Mouse (Mus musculus) hindbrain, postnatal 0 days (tissue): ENCODE measurements around the gene Kars. TPM values are rescaled to one million over a fixed set of nuclear protein-coding genes. Genes with fewer than 3 reads are reported as not detected.

ENCODE experiments used
- ATAC-seq: fragments of 200-750 bp; cut with Nextera tagmentation; 2 replicates; pipeline ENCODE4 v1.8.0; 2017; ENCODE audit warnings: mild to moderate bottlenecking, moderate TSS enrichment, moderate library complexity
- DNase-seq: peaks from one replicate; pipeline ENCODE4 v3.0.0-alpha.2; 2015; ENCODE audit warnings: low spot score
- H3K27ac ChIP-seq: fragments of 300-500 bp; sonication (generic); 2 replicates; pipeline ENCODE4 v1.5.1; 2014; ENCODE audit warnings: mild to moderate bottlenecking
- H3K27me3 ChIP-seq: fragments of 300-500 bp; sonication (generic); 2 replicates; pipeline ENCODE4 v1.6.1; 2014; ENCODE audit warnings: low read length, mixed read lengths; ENCODE audit not compliant: insufficient read depth
- H3K36me3 ChIP-seq: fragments of 300-500 bp; sonication (generic); 2 replicates; pipeline ENCODE4 v1.6.1; 2014; ENCODE audit warnings: low read length, mixed read lengths; ENCODE audit not compliant: insufficient read depth
- H3K4me1 ChIP-seq: fragments of 300-500 bp; sonication (generic); 2 replicates; pipeline ENCODE4 v1.6.1; 2014; ENCODE audit warnings: antibody characterized with exemption, low read length, mixed read lengths; ENCODE audit not compliant: insufficient read depth
- H3K4me2 ChIP-seq: fragments of 300-500 bp; sonication (generic); 2 replicates; pipeline ENCODE4 v1.6.1; 2014; ENCODE audit warnings: low read depth, mild to moderate bottlenecking, low read length, moderate library complexity, mixed read lengths
- H3K4me3 ChIP-seq: fragments of 300-500 bp; sonication (generic); 2 replicates; pipeline ENCODE4 v1.5.1; 2014; ENCODE audit warnings: low read length
- H3K9ac ChIP-seq: fragments of 300-500 bp; sonication (generic); replicated peaks from 2 replicates; pipeline ENCODE4 v1.6.1; 2014; ENCODE audit warnings: mild to moderate bottlenecking, low read length, moderate library complexity, mixed read lengths
- H3K9me3 ChIP-seq: fragments of 300-500 bp; sonication (generic); 2 replicates; pipeline ENCODE4 v1.6.1; 2016; ENCODE audit warnings: low read length, mixed read lengths
- CTCF ChIP-seq: IDR thresholded peaks from 2 replicates; pipeline ENCODE4 v1.5.1; 2016; ENCODE audit warnings: antibody characterized with exemption, control low read depth, low read depth
- WGBS: fragments of 180-500 bp; shearing (Covaris S2); extraction: QIAGEN DNeasy Blood & Tissue Kit; methylation state at CpG from one replicate; pipeline ENCODE4 v1.1.7; 2014; 5-methylcytosine and 5-hydroxymethylcytosine counted together
- polyA plus RNA-seq: library from polyadenylated mRNA; unstranded; fragments of >200 nt; fragmentation: Nextera tagmentation; extraction: Ambion mirVana; gene quantifications from 2 replicates; pipeline ENCODE4 v1.2.1, GENCODE M21; 2015
- total RNA-seq: library from RNA; depleted of rRNA; stranded (reverse); fragments of >200 nt; gene quantifications from 2 replicates; pipeline ENCODE4 v1.2.3, GENCODE M21; 2014

Gene Kars
- total and polyA plus RNA-seq, 2 experiments from 2014 or later: 106 to 162 TPM

- H3K4me3 ChIP-seq: no peak overlapping the region
- no peak for TF ChIP-seq CTCF
- 81% methylated on average over 1 of the region's 1 CpGs for WGBS
- ATAC-seq (no peak), DNase-seq (no peak)
- no peak overlapping the region for H3K27ac ChIP-seq
- H3K9ac ChIP-seq: no peak overlapping the region
- H3K4me2 ChIP-seq: no peak overlapping the region
- H3K27me3 ChIP-seq: no peaks in the 10 kb centered on the region
- H3K4me1 ChIP-seq: no peaks in the 10 kb centered on the region
- H3K36me3 ChIP-seq: no peaks in the 10 kb centered on the region
- no peaks in the 10 kb centered on the region for H3K9me3 ChIP-seq
Measured at GRCm38 (mm10) chr8:111962589-111962988, 48.5 kb downstream of the Kars start.

DNA sequence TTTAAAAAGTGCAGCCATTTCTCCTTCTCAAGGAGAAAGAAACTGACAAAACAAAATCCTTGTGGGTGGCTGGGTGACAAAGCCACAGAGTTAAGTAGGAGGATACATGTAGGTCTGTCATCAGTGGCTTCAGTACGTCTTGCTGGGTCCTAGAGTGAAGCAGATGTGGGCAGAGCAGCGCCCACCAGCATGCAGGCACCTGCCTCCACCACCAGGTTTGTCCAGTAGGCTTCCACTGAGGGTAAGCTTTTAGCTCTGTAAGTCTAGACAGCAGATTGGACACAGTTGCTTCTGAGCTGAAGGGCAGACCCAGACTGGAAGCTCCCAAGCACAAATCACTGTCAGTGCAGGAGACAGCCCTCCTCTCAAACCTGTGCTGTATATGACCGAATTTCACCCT is 49.8 kb downstream of the Kars start:
- Histone ChIP-seq H3K9me3 (no peaks in the 10 kb centered on the region), H3K4me2 (no peak overlapping the region), H3K9ac (no peak overlapping the region), H3K36me3 (peaks cover 6% of the 10 kb centered on the region; the same call in 1 of the 2 replicates), H3K27ac (no peak overlapping the region), H3K27me3 (no peaks in the 10 kb centered on the region), H3K4me1 (no peaks in the 10 kb centered on the region), H3K4me3 (no peak overlapping the region)
- ATAC-seq: peak; percentile 47; the same call in 1 of the 2 replicates
- 72% methylated on average over 3 of the region's 3 CpGs for WGBS
- TF ChIP-seq CTCF: peak; percentile 31
- no peak for DNase-seq

DNA sequence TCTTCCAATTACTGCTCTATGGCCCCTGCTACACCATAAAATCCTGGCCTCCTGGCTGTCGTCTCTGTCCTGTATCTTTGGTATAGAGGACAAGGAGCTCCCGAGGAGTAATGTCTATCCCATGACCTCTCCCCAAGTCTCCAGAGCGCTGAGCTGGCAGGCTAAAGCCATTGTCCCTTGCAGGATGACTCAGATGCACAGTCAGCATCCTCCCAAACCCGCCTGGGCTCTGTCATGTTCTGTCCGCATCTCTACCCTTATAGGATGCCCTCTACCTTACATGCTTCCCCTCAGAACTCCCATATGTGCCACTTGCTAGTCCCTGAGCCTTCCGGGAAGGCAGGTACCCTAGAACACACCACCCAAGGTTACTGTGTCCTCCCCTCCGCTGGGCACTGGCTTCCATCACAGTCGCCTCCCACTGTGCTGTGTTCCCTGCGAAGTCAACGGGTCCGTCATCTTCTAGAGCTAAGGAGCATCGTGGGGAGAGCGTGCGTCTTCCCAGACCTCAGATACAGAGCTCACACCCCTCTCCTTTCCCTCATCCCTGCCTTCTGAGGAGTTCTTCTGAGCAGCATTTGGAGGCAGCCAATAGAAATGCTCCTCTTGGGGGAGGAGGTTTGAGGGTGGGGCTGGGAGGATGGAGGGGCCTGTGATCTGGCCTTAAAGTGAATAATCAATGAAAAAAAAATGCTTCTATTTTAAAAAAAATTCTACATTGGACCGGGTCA is 50.4 kb downstream of the Kars start:
- Histone ChIP-seq H3K27ac (no peak overlapping the region), H3K36me3 (peaks cover 7% of the 10 kb centered on the region; the same call in 1 of the 2 replicates), H3K4me1 (no peaks in the 10 kb centered on the region), H3K9me3 (no peaks in the 10 kb centered on the region), H3K9ac (no peak overlapping the region), H3K4me2 (no peak overlapping the region), H3K4me3 (no peak overlapping the region), H3K27me3 (no peaks in the 10 kb centered on the region)
- WGBS: 71% methylated on average over 15 of the region's 15 CpGs
- 0 out of 2 replicates have a peak, but pooled peaks have one; percentile 32 for ATAC-seq
- no peak for DNase-seq
- TF ChIP-seq CTCF: no peak

DNA sequence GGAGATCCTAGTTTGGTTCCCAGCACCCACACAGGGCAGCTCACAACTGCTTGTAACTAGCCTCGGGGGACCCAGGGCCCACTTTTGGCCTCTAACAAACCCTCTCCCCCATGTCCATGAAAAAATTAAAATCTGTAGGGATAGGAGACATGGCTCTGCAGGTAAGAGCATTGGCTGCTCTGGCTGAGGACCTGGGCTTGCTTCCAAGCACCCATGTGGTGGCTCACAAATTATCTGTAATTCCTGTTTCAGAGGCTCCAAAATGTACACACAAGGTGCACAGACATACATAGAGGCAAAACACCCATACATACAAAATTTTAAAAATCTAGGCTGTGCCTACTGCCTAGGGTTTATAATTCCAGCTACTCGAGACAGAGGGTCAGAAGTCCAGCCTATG is 53.9 kb downstream of the Kars start:
- ATAC-seq (no peak), DNase-seq (no peak)
- no peak overlapping the region for H3K9ac ChIP-seq
- no peak overlapping the region for H3K27ac ChIP-seq
- no peaks in the 10 kb centered on the region for H3K9me3 ChIP-seq
- H3K4me3 ChIP-seq: no peak overlapping the region
- WGBS: 91% methylated on average over 2 of the region's 2 CpGs
- H3K27me3 ChIP-seq: no peaks in the 10 kb centered on the region
- TF ChIP-seq CTCF: no peak
- peaks cover 17% of the 10 kb centered on the region for H3K36me3 ChIP-seq
- no peaks in the 10 kb centered on the region for H3K4me1 ChIP-seq
- no peak overlapping the region for H3K4me2 ChIP-seq

- DNase-seq: no peak
- no peak overlapping the region for H3K4me2 ChIP-seq
- peaks cover 17% of the 10 kb centered on the region for H3K36me3 ChIP-seq
- H3K27me3 ChIP-seq: no peaks in the 10 kb centered on the region
- ATAC-seq: no peak
- H3K9me3 ChIP-seq: no peaks in the 10 kb centered on the region
- no peaks in the 10 kb centered on the region for H3K4me1 ChIP-seq
- H3K27ac ChIP-seq: no peak overlapping the region
- no peak for TF ChIP-seq CTCF
- H3K4me3 ChIP-seq: no peak overlapping the region
- no peak overlapping the region for H3K9ac ChIP-seq
- 95% methylated on average over 5 of the region's 5 CpGs for WGBS
Measured at GRCm38 (mm10) chr8:111955879-111956278, 55.2 kb downstream of the Kars start.

DNA sequence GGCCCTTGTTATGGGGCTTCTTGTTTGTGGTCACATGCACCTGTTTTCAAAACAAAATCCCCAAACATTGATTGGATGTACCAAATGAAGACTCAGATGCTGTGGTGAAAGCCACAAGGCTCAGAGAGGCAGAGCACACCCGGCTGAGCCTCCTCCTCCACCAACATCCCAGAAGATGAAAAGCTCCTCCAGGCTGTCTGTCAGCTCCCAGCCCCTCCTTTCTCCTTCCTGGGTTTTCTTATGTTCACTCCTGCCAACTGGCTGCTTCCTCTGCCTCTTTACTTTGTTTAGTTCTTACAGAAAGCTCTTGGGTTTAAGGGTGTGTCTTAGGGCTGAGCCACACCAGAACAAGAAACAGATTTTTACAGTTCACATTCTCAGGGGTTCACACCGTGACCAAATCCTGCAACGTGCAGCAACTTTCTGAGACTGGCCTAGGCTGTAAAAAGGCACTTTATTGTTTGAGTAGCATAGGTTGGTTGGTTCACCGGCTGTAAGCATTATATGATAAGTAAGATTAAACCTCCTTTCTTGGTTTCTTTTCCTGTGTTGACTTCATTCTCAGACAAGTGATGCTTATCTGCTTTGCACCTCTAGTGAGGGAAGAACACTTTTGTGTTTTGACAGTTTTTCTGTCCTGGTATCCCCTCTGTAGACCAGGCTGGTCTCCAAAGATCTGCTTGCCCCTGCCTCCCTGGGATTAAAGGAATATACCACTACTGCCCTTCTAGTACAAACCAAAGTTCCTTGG is 56.1 kb downstream of the Kars start:
- H3K27me3 ChIP-seq: no peaks in the 10 kb centered on the region
- 89% methylated on average over 4 of the region's 4 CpGs for WGBS
- no peaks in the 10 kb centered on the region for H3K4me1 ChIP-seq
- peaks cover 17% of the 10 kb centered on the region for H3K36me3 ChIP-seq
- no peak overlapping the region for H3K9ac ChIP-seq
- H3K4me3 ChIP-seq: no peak overlapping the region
- H3K27ac ChIP-seq: no peak overlapping the region
- ATAC-seq (no peak), DNase-seq (no peak)
- TF ChIP-seq CTCF: no peak
- no peaks in the 10 kb centered on the region for H3K9me3 ChIP-seq
- no peak overlapping the region for H3K4me2 ChIP-seq

DNA sequence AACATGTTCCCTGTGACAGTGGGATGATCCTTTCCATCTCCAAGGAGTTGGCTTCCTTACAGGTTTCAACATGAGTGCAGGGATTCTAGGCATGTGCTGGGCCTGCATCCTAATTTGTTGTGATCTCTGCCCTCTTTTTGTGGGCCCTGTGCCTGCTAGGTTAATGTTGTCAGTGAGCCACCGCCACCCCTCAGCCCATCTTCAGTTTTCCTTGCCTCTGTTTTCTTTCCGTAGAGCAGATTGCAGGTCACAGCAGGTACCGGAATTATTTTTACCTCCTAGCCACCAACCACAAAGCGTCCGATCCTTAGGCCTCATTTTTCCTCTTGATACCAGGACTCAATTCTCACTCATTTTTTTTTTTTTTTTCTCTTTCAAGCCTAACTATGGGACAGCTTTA is 59.2 kb downstream of the Kars start:
- peaks cover 36% of the 10 kb centered on the region for H3K36me3 ChIP-seq
- H3K27me3 ChIP-seq: no peaks in the 10 kb centered on the region
- TF ChIP-seq CTCF: no peak
- H3K9me3 ChIP-seq: no peaks in the 10 kb centered on the region
- no peaks in the 10 kb centered on the region for H3K4me1 ChIP-seq
- WGBS: 90% methylated on average over 5 of the region's 5 CpGs
- DNase-seq (no peak), ATAC-seq (no peak)
- no peak overlapping the region for H3K9ac ChIP-seq
- H3K4me2 ChIP-seq: no peak overlapping the region
- H3K4me3 ChIP-seq: no peak overlapping the region
- no peak overlapping the region for H3K27ac ChIP-seq
